Mouse (Mus musculus) cerebellum, adult 2 months (tissue): ENCODE results near the gene Gadl1.

ENCODE experiments used
- CTCF ChIP-seq: fragments of 200-500 bp; IDR thresholded peaks from 2 replicates; pipeline ENCODE4 v1.5.1; 2011; ENCODE audit warnings: low read depth, mild to moderate bottlenecking, control low read depth, low read length, moderate library complexity, borderline replicate concordance; ENCODE audit not compliant: insufficient read depth
- POLR2A ChIP-seq: fragments of 200-500 bp; IDR thresholded peaks from 2 replicates; pipeline ENCODE4 v1.6.1; 2011; ENCODE audit warnings: low read length, control low read depth, borderline replicate concordance; ENCODE audit not compliant: insufficient read depth

DNA sequence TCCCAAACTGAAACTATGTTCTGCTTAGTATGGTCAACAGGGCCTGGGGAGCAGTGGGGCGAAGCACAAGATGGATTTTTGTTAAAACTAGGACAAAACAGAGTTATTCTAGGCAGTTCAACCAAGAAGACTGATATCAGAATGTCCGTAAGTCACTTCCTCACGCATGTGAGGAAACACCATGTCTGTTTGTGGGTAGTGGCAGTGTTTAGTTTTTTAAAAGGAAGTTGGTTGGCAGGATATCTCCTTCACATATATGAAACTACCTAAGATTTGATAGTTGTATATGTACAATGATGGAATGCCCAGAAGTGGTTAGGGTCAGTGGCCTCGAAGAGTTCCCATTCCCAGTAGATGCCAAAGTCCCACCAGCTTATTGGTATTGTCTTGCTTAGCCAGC is 149.2 kb downstream of the Gadl1 start:
- no peak for TF ChIP-seq CTCF
- no peak for TF ChIP-seq POLR2A
